Mouse (Mus musculus): ENCODE measurements around the gene Fam50a.
"Not testable (repeated sequence)": the region's sequence is repeated elsewhere in the genome, so short reads cannot be mapped to it uniquely, and the experiment has no call there.

GRCm38 (mm10) chrX:74357069-74357468, 44.2 kb downstream of the Fam50a start:
- TF ChIP-seq CTCF (IDR thresholded peaks at IDR 0.05; ENCODE audit: borderline replicate concordance, insufficient read depth, low read depth, low read length); POLR2A (IDR thresholded peaks at IDR 0.05; ENCODE audit: borderline replicate concordance, insufficient read depth, low read length): not testable (repeated sequence)
